Mouse (Mus musculus) liver, embryonic 12.5 days (tissue): ENCODE measurements around the gene Ankrd63. TPM values are rescaled to one million over a fixed set of nuclear protein-coding genes. Genes with fewer than 3 reads are reported as not detected.

Source experiments
- ATAC-seq: fragments of 200-750 bp; cut with Nextera tagmentation; 2 replicates; pipeline ENCODE4 v1.8.0; 2017; ENCODE audit warnings: moderate number of reproducible peaks, mild to moderate bottlenecking, moderate library complexity
- H3K27ac ChIP-seq: fragments of 300-500 bp; sonication (generic); 2 replicates; pipeline ENCODE4 v1.5.1; 2016; ENCODE audit warnings: mild to moderate bottlenecking
- H3K27me3 ChIP-seq: fragments of 300-500 bp; sonication (generic); replicated peaks from 2 replicates; pipeline ENCODE4 v1.6.1; 2016; ENCODE audit warnings: mild to moderate bottlenecking, moderate library complexity
- H3K36me3 ChIP-seq: fragments of 300-500 bp; sonication (generic); 2 replicates; pipeline ENCODE4 v1.6.1; 2016; ENCODE audit warnings: mild to moderate bottlenecking, moderate library complexity
- H3K4me1 ChIP-seq: fragments of 300-500 bp; sonication (generic); 2 replicates; pipeline ENCODE4 v1.6.1; 2016
- H3K4me2 ChIP-seq: fragments of 300-500 bp; sonication (generic); 2 replicates; pipeline ENCODE4 v1.6.1; 2016; ENCODE audit warnings: mild to moderate bottlenecking, moderate library complexity
- H3K4me3 ChIP-seq: fragments of 300-500 bp; sonication (generic); 2 replicates; pipeline ENCODE4 v1.5.1; 2016; ENCODE audit warnings: mild to moderate bottlenecking, moderate library complexity
- H3K9ac ChIP-seq: fragments of 300-500 bp; sonication (generic); 2 replicates; pipeline ENCODE4 v1.6.1; 2016; ENCODE audit warnings: mild to moderate bottlenecking, moderate library complexity
- H3K9me3 ChIP-seq: fragments of 300-500 bp; sonication (generic); replicated peaks from 2 replicates; pipeline ENCODE4 v1.6.1; 2016; ENCODE audit warnings: mild to moderate bottlenecking, moderate library complexity
- WGBS: fragments of 180-500 bp; shearing (Covaris S2); methylation state at CpG from one replicate; pipeline ENCODE4 v1.1.7; 2016; ENCODE audit not compliant: insufficient replicate concordance; 5-methylcytosine and 5-hydroxymethylcytosine counted together
- polyA plus RNA-seq: library from polyadenylated mRNA; unstranded; fragments of >200 nt; fragmentation: Nextera tagmentation; extraction: Ambion mirVana; gene quantifications from 2 replicates; pipeline ENCODE4 v1.2.1, GENCODE M21; 2016

Ankrd63 gene
- polyA plus RNA-seq, result 0.07 TPM in 1 of 2 replicates, not detected in the other

DNA sequence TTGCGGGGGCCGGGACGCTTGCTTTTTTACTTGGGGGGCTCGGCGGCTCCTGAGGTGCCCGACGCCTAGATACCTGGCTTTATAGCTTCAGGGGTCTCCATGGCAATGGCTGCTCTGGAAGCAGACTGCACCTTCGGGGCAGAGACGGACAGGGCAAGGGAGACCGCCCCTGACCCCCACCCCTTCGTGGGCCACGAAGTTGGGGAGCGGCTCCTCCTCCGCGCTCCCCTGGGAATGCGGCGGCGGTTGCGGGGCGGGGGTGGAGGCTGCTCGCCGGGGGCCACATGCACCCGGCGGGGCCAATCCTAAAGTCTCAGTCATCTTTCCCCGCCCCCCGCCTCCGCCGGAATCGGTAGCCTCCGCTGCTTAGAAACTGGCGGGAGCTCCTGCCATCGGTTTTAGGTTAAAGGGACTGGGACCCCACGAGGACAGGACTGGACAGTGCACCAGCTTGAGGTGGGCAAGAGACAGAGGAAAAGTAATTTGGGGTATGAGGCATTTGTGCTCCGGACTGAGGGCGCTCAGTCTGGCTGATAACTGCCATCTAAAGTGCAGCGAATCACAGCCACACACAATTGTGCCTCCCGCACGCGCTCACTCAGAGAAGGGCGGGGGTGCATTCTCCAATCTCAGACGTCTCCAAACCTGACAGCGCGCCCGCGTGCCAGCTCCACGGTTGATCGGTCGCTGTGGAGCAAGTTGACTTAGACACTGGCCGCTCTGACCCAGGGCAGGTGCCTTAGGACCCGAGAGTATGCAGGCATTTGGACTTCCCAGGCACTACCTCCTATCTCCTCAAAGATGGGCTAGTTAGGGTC is at the start of gene Ankrd63:
TSS of gene Ankrd63 (minus strand) at position 51 of the 818 bp plus-strand sequence.
- H3K9ac ChIP-seq, result 0 out of 2 replicates have a peak within 1 kb of the TSS, but pooled peaks have one; percentile 20
- no peaks in the 10 kb centered on the region for H3K36me3 ChIP-seq
- peak within 1 kb of the TSS; percentile 71 for H3K4me2 ChIP-seq
- H3K9me3 ChIP-seq, result no peaks in the 10 kb centered on the region
- WGBS, result 3% methylated on average over 50 of the region's 50 CpGs
- no peak for ATAC-seq
- peaks cover 36% of the 10 kb centered on the region for H3K4me1 ChIP-seq
- no peak within 1 kb of the TSS for H3K27ac ChIP-seq
- peaks cover 100% of the 10 kb centered on the region for H3K27me3 ChIP-seq
- H3K4me3 ChIP-seq, result peak within 1 kb of the TSS; percentile 50

DNA sequence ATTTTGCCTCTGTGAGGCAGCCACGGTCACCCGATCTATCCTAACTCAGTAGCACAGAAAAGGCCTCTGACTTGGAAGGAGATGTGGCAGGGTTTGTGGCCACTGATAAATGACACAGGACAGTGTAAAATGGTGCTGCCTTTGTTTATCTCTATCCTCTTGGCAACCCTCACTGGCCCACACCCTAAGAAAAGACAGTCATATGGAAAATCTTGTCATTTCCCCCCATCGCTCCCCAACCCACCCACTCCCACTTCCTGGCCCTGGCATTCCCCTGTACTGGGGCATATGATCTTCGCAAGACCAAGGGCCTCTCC is 49.0 kb upstream of the Ankrd63 start:
- peak; percentile 87 for ATAC-seq
- WGBS, result 21% methylated on average over 4 of the region's 4 CpGs

DNA sequence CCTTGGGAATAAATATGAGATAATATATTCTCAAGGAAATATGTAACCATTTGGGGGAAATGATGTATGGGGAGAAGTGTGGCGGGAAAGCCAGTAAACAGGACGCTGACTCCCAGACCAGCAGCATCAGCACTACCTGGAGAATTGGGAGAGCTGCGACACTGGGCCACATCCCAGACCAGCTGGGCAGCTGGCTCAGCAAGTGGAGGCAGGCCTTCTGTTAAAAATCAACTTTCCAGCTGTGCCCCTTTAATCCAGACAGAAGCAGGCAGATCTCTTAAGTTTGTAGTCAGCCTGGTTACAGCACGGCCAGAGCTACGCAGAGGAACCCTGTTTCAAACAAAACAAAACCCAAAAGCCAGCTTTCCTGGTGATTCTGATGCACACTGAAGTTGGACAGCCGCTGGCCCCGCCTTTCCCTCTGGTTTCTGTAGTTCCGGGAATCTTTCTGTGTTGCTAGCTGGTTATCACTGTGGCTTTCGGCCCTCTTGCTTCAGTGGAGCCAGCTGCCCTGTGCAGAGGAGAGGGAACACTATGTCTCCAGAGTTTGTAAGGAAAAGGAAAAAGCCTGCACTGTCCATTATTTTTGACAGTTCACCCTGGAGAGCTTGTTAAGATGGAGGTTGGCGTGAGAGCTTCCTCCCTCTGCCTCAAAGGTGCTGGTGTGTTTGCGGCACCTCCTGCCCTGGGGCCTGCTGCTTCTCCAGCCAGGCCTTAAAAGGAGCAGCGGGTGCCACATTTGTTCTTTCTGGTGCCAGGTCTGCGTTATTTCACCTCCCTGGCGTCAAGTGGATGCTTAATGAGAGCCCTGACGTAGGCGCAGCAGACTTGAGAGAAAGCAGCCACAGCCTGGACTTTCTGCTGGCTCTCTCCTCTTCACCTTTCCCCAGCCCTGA is 48.4 kb upstream of the Ankrd63 start:
- H3K4me2 ChIP-seq, result peak overlapping the region; percentile 53
- peak overlapping the region; percentile 56 for H3K9ac ChIP-seq
- H3K36me3 ChIP-seq, result peaks cover 33% of the 10 kb centered on the region
- peak; percentile 53 for ATAC-seq
- H3K4me3 ChIP-seq, result peak overlapping the region; percentile 18
- H3K9me3 ChIP-seq, result no peaks in the 10 kb centered on the region
- peaks cover 7% of the 10 kb centered on the region; the same call in 1 of the 2 replicates for H3K27me3 ChIP-seq
- peak overlapping the region; percentile 88 for H3K27ac ChIP-seq
- WGBS, result 55% methylated on average over 16 of the region's 16 CpGs
- peaks cover 65% of the 10 kb centered on the region for H3K4me1 ChIP-seq

More for the DNA sequence above, 49.0 kb upstream of the Ankrd63 start:
- Histone ChIP-seq H3K4me2 (peak overlapping the region; percentile 53), H3K4me1 (peaks cover 59% of the 10 kb centered on the region), H3K9ac (peak overlapping the region; percentile 56; the same call in 1 of the 2 replicates), H3K27me3 (peaks cover 9% of the 10 kb centered on the region; the same call in 1 of the 2 replicates), H3K4me3 (no peak overlapping the region), H3K36me3 (peaks cover 33% of the 10 kb centered on the region), H3K27ac (peak overlapping the region; percentile 88), H3K9me3 (no peaks in the 10 kb centered on the region)

DNA sequence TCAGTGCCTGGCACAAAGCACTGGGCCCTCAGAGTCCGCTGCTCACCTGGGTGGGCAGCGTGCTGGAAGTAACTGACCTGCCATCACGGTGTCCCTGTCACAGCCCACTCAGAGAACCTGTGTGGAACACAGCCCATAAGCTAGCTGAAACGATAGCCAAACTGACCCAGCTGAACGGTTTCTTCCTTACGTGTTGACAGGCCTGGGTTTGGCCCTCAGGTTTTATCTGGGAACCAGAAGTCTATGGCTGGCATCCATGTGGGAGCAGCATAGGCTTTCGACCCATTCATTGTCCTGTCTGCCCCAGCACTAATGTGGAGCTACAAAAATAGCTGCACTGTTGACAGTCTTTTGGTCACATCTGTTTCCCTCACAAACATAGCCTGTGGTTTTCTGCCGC is 46.7 kb upstream of the Ankrd63 start:
- no peak for ATAC-seq
- 67% methylated on average over 8 of the region's 8 CpGs for WGBS
- no peak overlapping the region for H3K9ac ChIP-seq
- H3K4me2 ChIP-seq, result no peak overlapping the region
- no peaks in the 10 kb centered on the region for H3K9me3 ChIP-seq
- H3K27me3 ChIP-seq, result no peaks in the 10 kb centered on the region
- H3K27ac ChIP-seq, result peak overlapping the region; percentile 55
- peaks cover 33% of the 10 kb centered on the region for H3K36me3 ChIP-seq
- no peak overlapping the region for H3K4me3 ChIP-seq
- H3K4me1 ChIP-seq, result peaks cover 76% of the 10 kb centered on the region

DNA sequence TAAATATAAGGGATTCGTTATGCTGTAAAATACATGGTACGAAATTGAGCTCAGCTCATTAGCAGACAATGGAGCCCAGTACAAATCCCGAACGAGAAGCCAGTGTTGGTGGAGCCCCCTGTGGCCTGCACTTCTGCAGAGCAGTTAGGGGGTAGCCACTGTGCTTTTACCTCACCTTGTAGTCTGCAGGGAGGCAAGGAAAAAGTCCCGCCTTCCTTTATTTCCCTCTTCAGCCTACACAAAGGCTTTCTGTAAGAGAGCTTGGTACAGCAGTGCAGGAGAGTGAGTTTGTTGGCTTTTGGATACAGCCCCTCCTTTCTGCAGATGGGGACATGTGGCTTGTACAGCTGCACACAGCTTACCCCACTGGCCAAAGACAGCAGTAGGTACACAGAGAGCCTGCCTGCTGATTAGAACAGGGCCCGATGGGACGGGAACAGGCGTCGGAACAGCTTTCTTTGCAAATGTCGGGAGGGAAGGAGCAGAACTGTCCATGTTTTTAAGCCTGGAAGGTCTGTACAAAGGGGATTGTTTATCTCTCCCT is 45.6 kb upstream of the Ankrd63 start:
- peak overlapping the region; percentile 55; the same call in 1 of the 2 replicates for H3K27ac ChIP-seq
- no peaks in the 10 kb centered on the region for H3K9me3 ChIP-seq
- peaks cover 4% of the 10 kb centered on the region for H3K27me3 ChIP-seq
- H3K9ac ChIP-seq, result peak overlapping the region; percentile 39; the same call in 1 of the 2 replicates
- H3K4me3 ChIP-seq, result no peak overlapping the region
- ATAC-seq, result no peak
- peaks cover 33% of the 10 kb centered on the region for H3K36me3 ChIP-seq
- H3K4me2 ChIP-seq, result no peak overlapping the region
- WGBS, result 72% methylated on average over 10 of the region's 10 CpGs
- peaks cover 86% of the 10 kb centered on the region for H3K4me1 ChIP-seq

DNA sequence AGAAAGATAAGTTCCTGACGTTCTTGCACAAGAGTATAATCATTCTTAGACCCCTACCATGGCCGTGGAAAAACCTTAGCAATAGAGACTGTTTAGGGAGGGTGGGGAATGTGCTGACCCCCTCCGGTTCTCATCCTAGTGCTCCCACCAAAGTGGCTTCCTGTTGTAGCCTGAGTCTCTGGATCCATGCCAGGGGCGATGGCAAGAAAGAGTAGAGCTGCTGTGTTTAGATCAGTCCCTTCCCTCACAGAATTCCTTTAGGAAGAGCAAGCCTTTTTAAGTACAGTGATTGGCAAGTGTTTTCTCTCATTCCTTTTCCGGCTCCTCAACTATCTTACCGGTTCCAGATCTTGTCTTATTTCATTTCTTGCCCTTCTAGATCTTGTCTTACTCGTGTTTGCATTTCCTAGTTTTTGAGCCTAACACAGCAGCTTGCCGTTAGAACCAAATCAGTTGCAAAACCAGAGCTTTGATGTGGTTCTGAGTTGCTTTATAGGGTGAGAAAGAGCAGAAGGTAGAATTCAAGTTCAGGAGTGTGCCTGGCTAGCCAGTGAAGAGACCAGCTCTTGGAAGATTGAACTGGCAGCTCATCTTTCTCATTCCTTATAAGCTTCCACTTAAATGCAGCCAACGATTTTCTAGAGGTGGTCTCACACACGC is 43.7 kb upstream of the Ankrd63 start:
- peaks cover 33% of the 10 kb centered on the region for H3K36me3 ChIP-seq
- H3K27ac ChIP-seq, result 0 out of 2 replicates have a peak overlapping the region, but pooled peaks have one; percentile 37
- peak overlapping the region; percentile 96 for H3K9ac ChIP-seq
- peaks cover 83% of the 10 kb centered on the region for H3K4me1 ChIP-seq
- H3K4me3 ChIP-seq, result peak overlapping the region; percentile 94
- H3K27me3 ChIP-seq, result peaks cover 22% of the 10 kb centered on the region
- 35% methylated on average over 10 of the region's 10 CpGs for WGBS
- H3K4me2 ChIP-seq, result peak overlapping the region; percentile 100
- H3K9me3 ChIP-seq, result no peaks in the 10 kb centered on the region
- ATAC-seq, result no peak

DNA sequence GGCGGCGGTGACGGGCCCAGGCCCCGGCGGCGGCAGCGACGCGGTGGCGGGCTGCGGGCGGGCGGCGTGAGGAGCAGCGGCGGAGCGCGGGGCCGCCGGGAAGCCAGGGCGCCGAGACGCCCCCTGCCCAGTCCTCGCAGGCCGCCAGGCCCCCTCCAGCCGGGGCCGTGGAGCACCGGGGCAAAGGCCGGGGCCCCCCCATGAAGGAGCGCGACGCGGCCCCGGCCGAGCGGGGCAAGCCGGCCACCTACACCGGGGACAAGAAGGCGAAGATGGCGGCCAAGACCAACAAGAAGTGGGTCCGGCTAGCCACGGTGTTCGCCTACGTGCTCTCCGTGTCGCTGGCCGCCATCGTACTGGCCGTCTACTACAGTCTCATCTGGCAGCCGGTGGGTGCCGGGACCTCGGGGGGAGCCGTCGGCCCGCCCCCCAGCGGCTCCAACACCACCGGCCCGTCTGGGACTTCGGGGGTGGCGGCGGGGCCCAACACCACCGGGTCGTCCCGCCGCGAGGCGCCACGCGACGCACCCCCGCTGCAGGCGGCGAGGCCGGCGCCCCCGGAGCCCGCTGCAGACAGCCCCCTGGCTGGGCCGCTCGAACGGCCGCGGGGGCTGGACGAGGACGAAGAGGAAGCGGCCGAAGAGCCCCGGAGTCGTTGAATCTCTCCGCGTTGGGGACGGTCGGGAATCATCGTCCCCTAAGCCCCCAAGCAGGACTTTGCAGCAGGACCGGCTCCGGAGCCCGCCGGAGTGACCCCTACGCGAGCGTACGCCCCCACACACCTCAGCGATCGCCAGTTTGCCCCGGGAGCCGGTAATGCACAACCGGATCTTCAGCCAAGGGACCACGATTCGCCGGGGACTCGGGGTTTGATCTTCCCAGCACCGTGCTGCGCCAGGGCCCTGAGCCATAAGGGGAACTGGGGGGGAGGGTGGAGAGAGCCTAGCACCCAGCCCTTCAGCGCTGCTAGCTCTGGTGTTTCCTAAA is 42.4 kb upstream of the Ankrd63 start:
- peaks cover 29% of the 10 kb centered on the region for H3K27me3 ChIP-seq
- peak overlapping the region; percentile 83 for H3K27ac ChIP-seq
- peak overlapping the region; percentile 94 for H3K4me3 ChIP-seq
- H3K9me3 ChIP-seq, result no peaks in the 10 kb centered on the region
- WGBS, result 2% methylated on average over 100 of the region's 113 CpGs
- H3K9ac ChIP-seq, result peak overlapping the region; percentile 96
- ATAC-seq, result peak; percentile 46
- peak overlapping the region; percentile 100 for H3K4me2 ChIP-seq
- H3K4me1 ChIP-seq, result peaks cover 71% of the 10 kb centered on the region
- H3K36me3 ChIP-seq, result peaks cover 29% of the 10 kb centered on the region

DNA sequence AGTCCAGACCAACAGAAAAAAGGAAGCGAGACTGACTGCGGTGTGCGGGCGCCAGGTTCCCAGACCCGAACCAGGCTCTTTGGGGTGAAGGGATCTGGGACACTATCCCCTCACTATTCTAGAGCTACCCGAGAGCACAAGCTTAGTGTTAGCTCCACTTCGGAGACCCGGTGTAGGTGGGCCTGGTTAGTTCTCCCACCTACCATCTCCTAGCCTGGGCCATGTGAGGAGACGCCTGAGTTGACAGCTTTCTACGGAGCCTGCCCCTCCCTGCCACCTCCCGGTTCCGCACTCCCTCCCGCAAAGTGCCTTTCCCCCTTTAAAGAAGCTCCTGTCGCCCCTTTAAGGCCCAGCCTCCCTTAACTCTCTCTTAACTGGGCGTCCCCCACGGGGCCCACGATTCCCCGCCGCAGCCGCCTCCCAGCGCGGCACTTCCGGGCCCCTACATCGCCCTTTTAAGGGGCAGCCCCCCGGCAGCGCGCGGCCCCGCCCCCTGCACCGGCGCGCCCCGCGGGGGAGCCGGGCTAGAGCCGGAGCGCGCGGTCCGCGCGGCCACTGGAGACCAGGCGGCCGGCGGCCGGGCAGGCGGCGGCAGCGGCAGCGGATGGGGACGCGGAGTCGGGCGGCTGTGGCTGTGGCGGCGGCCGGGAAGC is 41.6 kb upstream of the Ankrd63 start, which contains the start of gene Inafm2:
TSS of gene Inafm2 (plus strand) at position 527 of the 653 bp plus-strand sequence.
- peaks cover 23% of the 10 kb centered on the region for H3K36me3 ChIP-seq
- peaks cover 29% of the 10 kb centered on the region for H3K27me3 ChIP-seq
- WGBS, result 1% methylated on average over 53 of the region's 57 CpGs
- H3K4me2 ChIP-seq, result peak within 1 kb of the TSS; percentile 100
- no peaks in the 10 kb centered on the region for H3K9me3 ChIP-seq
- ATAC-seq, result peak; percentile 90
- peak within 1 kb of the TSS; percentile 83 for H3K27ac ChIP-seq
- H3K4me1 ChIP-seq, result peaks cover 64% of the 10 kb centered on the region
- peak within 1 kb of the TSS; percentile 96 for H3K9ac ChIP-seq
- peak within 1 kb of the TSS; percentile 94 for H3K4me3 ChIP-seq

DNA sequence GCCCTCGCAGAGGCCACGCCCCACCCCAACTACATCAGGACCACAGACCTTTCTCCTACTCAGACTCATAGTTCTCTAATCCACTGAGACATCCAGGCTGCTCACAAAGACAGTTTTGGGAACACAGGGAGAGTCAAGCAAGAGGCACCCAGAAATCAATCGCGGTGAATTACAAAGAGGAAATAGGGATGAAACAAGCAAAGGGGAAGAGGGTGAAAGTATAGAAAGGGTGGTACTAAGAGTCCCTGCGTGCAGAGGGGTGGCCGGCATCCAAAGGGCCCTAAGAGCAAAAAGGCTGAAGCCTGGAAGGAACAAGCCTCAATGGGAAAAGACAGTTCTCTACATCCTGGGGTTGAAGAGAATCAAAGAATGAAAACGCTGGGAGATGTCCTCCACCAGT is 40.9 kb upstream of the Ankrd63 start:
- peak overlapping the region; percentile 94 for H3K4me3 ChIP-seq
- H3K9me3 ChIP-seq, result no peaks in the 10 kb centered on the region
- H3K27me3 ChIP-seq, result peaks cover 29% of the 10 kb centered on the region
- peak overlapping the region; percentile 40; the same call in 1 of the 2 replicates for H3K27ac ChIP-seq
- peaks cover 60% of the 10 kb centered on the region for H3K4me1 ChIP-seq
- peak overlapping the region; percentile 96; the same call in 1 of the 2 replicates for H3K9ac ChIP-seq
- no peak for ATAC-seq
- WGBS, result 16% methylated on average over 7 of the region's 7 CpGs
- H3K4me2 ChIP-seq, result peak overlapping the region; percentile 100
- H3K36me3 ChIP-seq, result peaks cover 16% of the 10 kb centered on the region
